Mouse (Mus musculus) limb, embryonic 11.5 days (tissue): ENCODE results near the gene Lgi4. TPM values are rescaled to one million over a fixed set of nuclear protein-coding genes. Genes with fewer than 3 reads are reported as not detected.
A peak's percentile ranks its signal among the peaks of the same experiment; 100 is the strongest.

Source experiments
- ATAC-seq: fragments of 200-750 bp; cut with Nextera tagmentation; 2 replicates; pipeline ENCODE4 v1.8.0; 2017; ENCODE audit warnings: low read depth; ENCODE audit not compliant: insufficient number of reproducible peaks, low FRiP score, low TSS enrichment
- DNase-seq: peaks from one replicate; pipeline ENCODE4 v3.0.0-alpha.2; 2015; ENCODE audit warnings: low spot score
- H3K27ac ChIP-seq: fragments of 300-500 bp; sonication (generic); replicated peaks from 2 replicates; pipeline ENCODE4 v1.5.1; 2014; ENCODE audit warnings: low read depth, mild to moderate bottlenecking, low read length
- H3K27me3 ChIP-seq: fragments of 300-500 bp; sonication (generic); 2 replicates; pipeline ENCODE4 v1.6.1; 2014; ENCODE audit warnings: mild to moderate bottlenecking, low read length, mixed read lengths; ENCODE audit not compliant: control insufficient read depth, insufficient read depth
- H3K36me3 ChIP-seq: fragments of 300-500 bp; sonication (generic); 2 replicates; pipeline ENCODE4 v1.6.1; 2014; ENCODE audit warnings: mild to moderate bottlenecking, low read length, moderate library complexity, mixed read lengths; ENCODE audit not compliant: control insufficient read depth, insufficient read depth
- H3K4me1 ChIP-seq: fragments of 300-500 bp; sonication (generic); 2 replicates; pipeline ENCODE4 v1.6.1; 2014; ENCODE audit warnings: low read length, mixed read lengths; ENCODE audit not compliant: control insufficient read depth, insufficient read depth
- H3K4me2 ChIP-seq: fragments of 300-500 bp; sonication (generic); 2 replicates; pipeline ENCODE4 v1.6.1; 2014; ENCODE audit warnings: low read depth, mild to moderate bottlenecking, moderate library complexity; ENCODE audit not compliant: severe bottlenecking
- H3K4me3 ChIP-seq: fragments of 300-500 bp; sonication (generic); 2 replicates; pipeline ENCODE4 v1.5.1; 2014; ENCODE audit warnings: low read depth, low read length
- H3K9ac ChIP-seq: fragments of 300-500 bp; sonication (generic); 2 replicates; pipeline ENCODE4 v1.6.1; 2014; ENCODE audit warnings: mild to moderate bottlenecking, low read length
- H3K9me3 ChIP-seq: fragments of 300-500 bp; sonication (generic); 2 replicates; pipeline ENCODE4 v1.6.1; 2016; ENCODE audit warnings: low read length; ENCODE audit not compliant: control insufficient read depth
- WGBS: fragments of 180-500 bp; shearing (Covaris S2); extraction: QIAGEN DNeasy Blood & Tissue Kit; methylation state at CpG from one replicate; pipeline ENCODE4 v1.1.7; 2014; 5-methylcytosine and 5-hydroxymethylcytosine counted together
- polyA plus RNA-seq: library from polyadenylated mRNA; unstranded; fragments of >200 nt; fragmentation: Nextera tagmentation; extraction: Ambion mirVana; gene quantifications from 2 replicates; pipeline ENCODE4 v1.2.1, GENCODE M21; 2014

Gene Lgi4
- polyA plus RNA-seq, 1 experiment from 2014 or later: 0.23 TPM

DNA sequence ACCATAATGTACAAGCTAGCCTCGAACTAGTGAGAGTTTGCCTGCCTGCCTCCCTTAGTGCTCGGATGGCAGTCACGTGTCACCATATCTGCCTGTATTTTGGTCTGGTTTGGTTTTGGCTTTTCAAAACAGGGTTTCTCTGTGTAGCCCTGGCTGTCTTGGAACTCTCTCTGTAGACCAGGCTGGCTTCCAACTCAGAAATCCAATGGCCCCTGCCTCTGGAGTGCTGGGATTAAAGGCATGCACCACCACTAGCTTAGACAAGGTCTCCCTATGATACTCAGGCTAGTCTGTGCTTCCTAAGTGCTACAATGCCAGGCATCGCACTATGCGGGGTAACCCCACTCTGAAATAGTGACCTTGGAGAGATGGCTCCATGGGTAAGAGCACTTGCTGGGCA is 50.7 kb downstream of the Lgi4 start:
- DNase-seq (no peak), ATAC-seq (no peak)
- Histone ChIP-seq H3K4me1 (no peaks in the 10 kb centered on the region), H3K27me3 (no peaks in the 10 kb centered on the region), H3K4me3 (no peak overlapping the region), H3K9ac (no peak overlapping the region), H3K36me3 (no peaks in the 10 kb centered on the region), H3K4me2 (no peak overlapping the region), H3K9me3 (no peaks in the 10 kb centered on the region), H3K27ac (no peak overlapping the region)
- WGBS: 85% methylated on average over 5 of the region's 5 CpGs

GRCm38 (mm10) chr7:31110861-31111385 is 51.8 kb downstream of the Lgi4 start:
- no peaks in the 10 kb centered on the region for H3K9me3 ChIP-seq
- no peaks in the 10 kb centered on the region for H3K36me3 ChIP-seq
- H3K4me1 ChIP-seq: peaks cover 10% of the 10 kb centered on the region
- ATAC-seq (no peak), DNase-seq (no peak)
- no peak overlapping the region for H3K4me2 ChIP-seq
- no peak overlapping the region for H3K4me3 ChIP-seq
- H3K27me3 ChIP-seq: no peaks in the 10 kb centered on the region
- WGBS: 87% methylated on average over 15 of the region's 15 CpGs
- H3K27ac ChIP-seq: no peak overlapping the region
- H3K9ac ChIP-seq: no peak overlapping the region

- no peaks in the 10 kb centered on the region for H3K9me3 ChIP-seq
- no peaks in the 10 kb centered on the region for H3K27me3 ChIP-seq
- 49% methylated on average over 4 of the region's 4 CpGs for WGBS
- H3K9ac ChIP-seq: no peak overlapping the region
- H3K27ac ChIP-seq: no peak overlapping the region
- H3K4me1 ChIP-seq: peaks cover 10% of the 10 kb centered on the region
- no peaks in the 10 kb centered on the region for H3K36me3 ChIP-seq
- H3K4me2 ChIP-seq: no peak overlapping the region
- ATAC-seq (no peak), DNase-seq (no peak)
- no peak overlapping the region for H3K4me3 ChIP-seq
These were observed 52.9 kb downstream of the Lgi4 start for GRCm38 (mm10) chr7:31112036-31112435.

DNA sequence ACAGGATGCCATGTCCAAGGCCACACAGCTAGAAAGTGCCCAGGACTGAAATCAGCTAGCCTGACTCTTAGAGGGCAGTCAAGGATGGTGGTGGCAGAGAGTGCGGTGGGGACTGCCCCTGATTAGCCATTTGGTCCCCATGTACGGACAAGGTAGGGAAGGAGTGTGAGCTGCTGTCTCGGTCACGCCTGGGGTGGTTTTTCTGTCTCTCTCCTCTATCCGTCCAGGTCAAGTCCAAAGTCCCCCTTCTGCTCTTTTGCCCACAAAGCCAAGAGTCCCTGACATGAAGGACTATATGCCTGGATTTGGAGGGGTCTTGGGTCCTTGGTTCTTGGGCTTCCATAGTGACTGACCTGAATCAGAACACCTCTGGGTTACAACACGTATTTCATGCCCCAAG is 54.7 kb downstream of the Lgi4 start:
- no peaks in the 10 kb centered on the region for H3K36me3 ChIP-seq
- H3K4me2 ChIP-seq: no peak overlapping the region
- ATAC-seq (no peak), DNase-seq (no peak)
- no peaks in the 10 kb centered on the region for H3K9me3 ChIP-seq
- WGBS: 67% methylated on average over 6 of the region's 6 CpGs
- no peak overlapping the region for H3K4me3 ChIP-seq
- no peak overlapping the region for H3K27ac ChIP-seq
- no peak overlapping the region for H3K9ac ChIP-seq
- H3K27me3 ChIP-seq: no peaks in the 10 kb centered on the region
- H3K4me1 ChIP-seq: peaks cover 10% of the 10 kb centered on the region

- WGBS: 50% methylated on average over 10 of the region's 10 CpGs
- Histone ChIP-seq H3K9me3 (no peaks in the 10 kb centered on the region), H3K9ac (no peak overlapping the region), H3K4me2 (no peak overlapping the region), H3K4me3 (no peak overlapping the region), H3K4me1 (peaks cover 10% of the 10 kb centered on the region), H3K27ac (no peak overlapping the region), H3K36me3 (no peaks in the 10 kb centered on the region), H3K27me3 (no peaks in the 10 kb centered on the region)
- ATAC-seq: no peak
- peak; percentile 40 for DNase-seq
These were observed 55.5 kb downstream of the Lgi4 start for GRCm38 (mm10) chr7:31114646-31115045.

GRCm38 (mm10) chr7:31115182-31115581 is 56.0 kb downstream of the Lgi4 start, which contains the start of gene Hpn:
Gene Hpn, minus strand, starts transcription at chr7:31115290.
- Histone ChIP-seq H3K36me3 (no peaks in the 10 kb centered on the region), H3K4me1 (peaks cover 10% of the 10 kb centered on the region), H3K4me3 (no peak within 1 kb of the TSS), H3K27ac (0 out of 2 replicates have a peak within 1 kb of the TSS, but pooled peaks have one; percentile 14), H3K9me3 (no peaks in the 10 kb centered on the region), H3K4me2 (peak within 1 kb of the TSS; percentile 31; the same call in 1 of the 2 replicates), H3K9ac (peak within 1 kb of the TSS; percentile 30; the same call in 1 of the 2 replicates), H3K27me3 (no peaks in the 10 kb centered on the region)
- 12% methylated on average over 15 of the region's 15 CpGs for WGBS
- ATAC-seq: peak; percentile 27; the same call in 1 of the 2 replicates
- DNase-seq: peak; percentile 42

DNA sequence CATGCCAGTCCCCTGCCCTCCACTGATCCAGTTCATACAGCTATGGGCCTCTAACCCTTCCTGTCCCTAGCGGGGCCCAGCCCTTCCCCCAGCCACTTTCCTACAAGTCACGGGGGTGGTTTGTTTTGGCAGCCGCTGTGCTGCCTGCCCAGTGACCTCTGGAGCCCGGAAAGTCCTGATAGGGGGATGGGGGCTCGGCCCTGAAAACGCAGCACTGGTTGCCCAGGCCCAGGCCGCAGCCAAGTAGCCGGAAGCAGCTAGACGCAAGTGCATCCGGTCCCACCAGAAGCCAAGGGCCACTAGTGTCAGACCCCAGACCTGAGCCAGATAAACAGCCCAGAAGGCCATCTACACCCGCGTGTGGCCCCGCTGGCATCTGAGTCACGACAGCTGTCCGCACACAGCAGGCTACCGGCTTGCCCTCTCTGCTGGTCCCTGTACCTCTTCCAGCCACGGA is 56.5 kb downstream of the Lgi4 start:
- Histone ChIP-seq H3K4me3 (no peak overlapping the region), H3K4me1 (peaks cover 10% of the 10 kb centered on the region), H3K4me2 (0 out of 2 replicates have a peak overlapping the region, but pooled peaks have one; percentile 4), H3K9me3 (no peaks in the 10 kb centered on the region), H3K27ac (0 out of 2 replicates have a peak overlapping the region, but pooled peaks have one; percentile 14), H3K27me3 (no peaks in the 10 kb centered on the region), H3K36me3 (no peaks in the 10 kb centered on the region), H3K9ac (peak overlapping the region; percentile 30; the same call in 1 of the 2 replicates)
- peak; percentile 52 for DNase-seq
- 0 out of 2 replicates have a peak, but pooled peaks have one; percentile 17 for ATAC-seq
- 32% methylated on average over 17 of the region's 17 CpGs for WGBS

DNA sequence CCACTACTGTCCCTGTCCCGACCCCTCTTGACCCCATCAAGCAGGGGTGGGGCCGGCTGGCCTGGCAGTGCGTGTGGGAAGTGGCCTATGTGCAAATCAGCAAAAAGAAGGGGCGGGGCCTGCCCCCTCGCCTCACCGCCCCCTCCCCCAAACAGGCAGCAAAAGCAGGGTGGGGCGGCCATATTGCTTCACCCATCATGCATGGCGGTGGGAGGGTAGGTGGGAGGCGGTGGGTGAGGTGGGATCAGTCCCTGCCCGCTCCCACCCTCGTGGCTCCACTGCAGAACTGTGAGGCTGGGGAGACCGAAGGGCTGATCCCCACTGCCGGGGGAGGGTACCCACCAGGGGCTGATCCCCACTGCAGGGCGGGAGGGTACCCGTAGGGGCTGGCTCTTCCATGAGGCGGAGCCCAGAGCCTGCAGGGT is 57.6 kb downstream of the Lgi4 start:
- Histone ChIP-seq H3K4me1 (peaks cover 10% of the 10 kb centered on the region), H3K36me3 (no peaks in the 10 kb centered on the region), H3K27me3 (no peaks in the 10 kb centered on the region), H3K9me3 (no peaks in the 10 kb centered on the region), H3K4me2 (no peak overlapping the region), H3K27ac (no peak overlapping the region), H3K9ac (no peak overlapping the region), H3K4me3 (no peak overlapping the region)
- WGBS: 43% methylated on average over 12 of the region's 16 CpGs
- ATAC-seq: no peak; the same call in 1 of the 2 replicates
- no peak for DNase-seq
